Mouse (Mus musculus) forebrain, embryonic 10.5 days (tissue): ENCODE measurements at regions not wholly inside any gene's neighbourhood (a gene's known extent, or its start where the extent isn't known, plus 50 kb on each side); places are given as distances from the start of the nearest gene placed in this dataset.
A peak's percentile ranks its signal among the peaks of the same experiment; 100 is the strongest.

ENCODE experiments used
- DNase-seq: peaks from one replicate; pipeline ENCODE4 v3.0.0-alpha.2; 2017; ENCODE audit warnings: low spot score; ENCODE audit errors: extremely low spot score
- H3K27ac ChIP-seq: fragments of 300-500 bp; sonication (generic); 2 replicates; pipeline ENCODE4 v1.5.1; 2016; ENCODE audit warnings: mild to moderate bottlenecking
- H3K27me3 ChIP-seq: fragments of 300-500 bp; sonication (generic); 2 replicates; pipeline ENCODE4 v1.6.1; 2016; ENCODE audit warnings: mild to moderate bottlenecking; ENCODE audit not compliant: poor library complexity, severe bottlenecking
- H3K36me3 ChIP-seq: fragments of 300-500 bp; sonication (generic); replicated peaks from 2 replicates; pipeline ENCODE4 v1.6.1; 2016; ENCODE audit warnings: mild to moderate bottlenecking, moderate library complexity
- H3K4me1 ChIP-seq: fragments of 300-500 bp; sonication (generic); 2 replicates; pipeline ENCODE4 v1.6.1; 2016
- H3K4me3 ChIP-seq: fragments of 300-500 bp; sonication (generic); 2 replicates; pipeline ENCODE4 v1.5.1; 2016; ENCODE audit warnings: mild to moderate bottlenecking, moderate library complexity
- H3K9me3 ChIP-seq: fragments of 300-500 bp; sonication (generic); 2 replicates; pipeline ENCODE4 v1.6.1; 2016; ENCODE audit warnings: mild to moderate bottlenecking, moderate library complexity
- WGBS: fragments of 180-500 bp; shearing (Covaris S2); methylation state at CpG from one replicate; pipeline ENCODE4 v1.1.7; 2016; 5-methylcytosine and 5-hydroxymethylcytosine counted together

- Histone ChIP-seq H3K9me3 (no peaks in the 10 kb centered on the region), H3K36me3 (no peaks in the 10 kb centered on the region), H3K4me1 (peaks cover 14% of the 10 kb centered on the region), H3K27me3 (no peaks in the 10 kb centered on the region), H3K4me3 (no peak overlapping the region), H3K27ac (no peak overlapping the region)
- peak; percentile 4 for DNase-seq
- WGBS: 88% methylated on average over 12 of the region's 12 CpGs
Measured at GRCm38 (mm10) chr4:83166867-83167814, 115.0 kb upstream of the Frem1 start.

DNA sequence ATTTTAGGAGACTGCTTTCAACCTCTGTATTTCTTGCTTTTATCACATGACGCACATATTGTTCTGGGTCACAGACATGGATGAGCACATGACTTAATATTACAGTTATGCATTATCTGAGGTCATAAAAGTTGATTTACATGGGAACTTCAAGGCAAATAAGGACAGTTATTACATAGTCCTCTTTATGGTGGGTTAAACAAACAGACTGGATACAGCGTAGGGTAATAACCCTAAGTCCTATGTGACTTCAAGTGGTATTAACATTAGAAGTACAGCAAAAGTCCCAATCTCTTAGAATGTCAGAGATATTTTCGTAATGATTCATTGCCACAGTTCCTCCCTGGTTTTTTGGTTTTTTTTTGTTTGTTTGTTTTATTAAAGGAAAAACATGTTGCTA lies 94.6 kb upstream of the Frem1 start:
- no peak overlapping the region for H3K4me3 ChIP-seq
- DNase-seq: no peak
- H3K27me3 ChIP-seq: no peaks in the 10 kb centered on the region
- WGBS: 95% methylated on average over 3 of the region's 3 CpGs
- no peak overlapping the region for H3K27ac ChIP-seq
- peaks cover 13% of the 10 kb centered on the region for H3K4me1 ChIP-seq
- no peaks in the 10 kb centered on the region for H3K9me3 ChIP-seq
- H3K36me3 ChIP-seq: no peaks in the 10 kb centered on the region

GRCm38 (mm10) chr4:83145738-83146217 lies 93.6 kb upstream of the Frem1 start:
- WGBS: 12% methylated on average over 8 of the region's 8 CpGs
- Histone ChIP-seq H3K4me3 (no peak overlapping the region), H3K9me3 (no peaks in the 10 kb centered on the region), H3K27me3 (no peaks in the 10 kb centered on the region), H3K36me3 (no peaks in the 10 kb centered on the region), H3K27ac (peak overlapping the region; percentile 26; the same call in 1 of the 2 replicates), H3K4me1 (peaks cover 13% of the 10 kb centered on the region)
- DNase-seq: no peak

DNA sequence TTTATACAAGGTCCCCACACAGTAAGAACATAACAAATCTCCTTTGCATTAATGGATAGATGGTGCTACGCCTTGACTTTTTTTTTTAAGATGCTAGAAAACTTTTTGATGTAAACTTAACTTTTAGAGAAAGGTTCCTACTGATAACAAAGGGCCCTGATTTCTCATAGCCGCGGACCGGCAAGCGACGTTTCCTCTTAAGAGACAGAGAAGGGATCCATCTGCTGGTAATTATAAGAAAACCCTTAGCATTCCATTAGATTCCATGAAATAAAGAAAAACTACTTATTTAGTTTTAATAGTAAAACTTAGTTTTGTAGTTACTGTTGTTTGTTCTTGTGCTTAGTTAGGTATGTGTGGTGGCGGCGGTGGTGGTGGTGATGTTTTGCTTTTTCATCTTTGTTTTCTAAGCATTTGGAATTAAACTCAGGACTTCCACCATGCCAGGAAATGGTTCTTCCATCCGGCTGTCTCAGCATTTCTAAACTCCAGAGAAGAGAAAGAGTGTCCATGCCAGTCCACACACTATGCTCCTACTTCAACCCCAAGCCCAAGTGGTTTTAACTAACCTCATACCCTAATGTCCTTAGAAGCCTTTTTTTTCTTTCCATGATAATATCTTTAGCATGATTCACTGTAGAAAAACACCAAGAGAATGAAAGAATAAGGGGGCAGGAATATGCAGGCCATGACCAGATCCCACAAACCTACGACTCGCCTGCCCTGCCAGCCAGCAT lies 92.8 kb upstream of the Frem1 start:
- no peak for DNase-seq
- H3K4me1 ChIP-seq: peaks cover 13% of the 10 kb centered on the region
- 70% methylated on average over 11 of the region's 11 CpGs for WGBS

GRCm38 (mm10) chr4:83141736-83142135 lies 89.6 kb upstream of the Frem1 start:
- no peaks in the 10 kb centered on the region for H3K27me3 ChIP-seq

More for the DNA sequence above, 92.8 kb upstream of the Frem1 start:
- no peaks in the 10 kb centered on the region for H3K27me3 ChIP-seq
- H3K36me3 ChIP-seq: no peaks in the 10 kb centered on the region
- no peak overlapping the region for H3K27ac ChIP-seq
- H3K4me3 ChIP-seq: no peak overlapping the region
- H3K9me3 ChIP-seq: no peaks in the 10 kb centered on the region

GRCm38 (mm10) chr4:83122668-83123005 lies 70.5 kb upstream of the Frem1 start:
- no peaks in the 10 kb centered on the region for H3K4me1 ChIP-seq
- H3K36me3 ChIP-seq: no peaks in the 10 kb centered on the region
- no peak for DNase-seq
- H3K27ac ChIP-seq: no peak overlapping the region
- H3K27me3 ChIP-seq: no peaks in the 10 kb centered on the region
- no peaks in the 10 kb centered on the region for H3K9me3 ChIP-seq
- WGBS: 92% methylated on average over 8 of the region's 8 CpGs
- H3K4me3 ChIP-seq: no peak overlapping the region

More at GRCm38 (mm10) chr4:83141736-83142135, 89.6 kb upstream of the Frem1 start:
- H3K4me3 ChIP-seq: no peak overlapping the region
- 77% methylated on average over 5 of the region's 5 CpGs for WGBS
- no peaks in the 10 kb centered on the region for H3K36me3 ChIP-seq
- DNase-seq: no peak
- no peaks in the 10 kb centered on the region for H3K9me3 ChIP-seq
- H3K4me1 ChIP-seq: peaks cover 13% of the 10 kb centered on the region
- H3K27ac ChIP-seq: no peak overlapping the region

DNA sequence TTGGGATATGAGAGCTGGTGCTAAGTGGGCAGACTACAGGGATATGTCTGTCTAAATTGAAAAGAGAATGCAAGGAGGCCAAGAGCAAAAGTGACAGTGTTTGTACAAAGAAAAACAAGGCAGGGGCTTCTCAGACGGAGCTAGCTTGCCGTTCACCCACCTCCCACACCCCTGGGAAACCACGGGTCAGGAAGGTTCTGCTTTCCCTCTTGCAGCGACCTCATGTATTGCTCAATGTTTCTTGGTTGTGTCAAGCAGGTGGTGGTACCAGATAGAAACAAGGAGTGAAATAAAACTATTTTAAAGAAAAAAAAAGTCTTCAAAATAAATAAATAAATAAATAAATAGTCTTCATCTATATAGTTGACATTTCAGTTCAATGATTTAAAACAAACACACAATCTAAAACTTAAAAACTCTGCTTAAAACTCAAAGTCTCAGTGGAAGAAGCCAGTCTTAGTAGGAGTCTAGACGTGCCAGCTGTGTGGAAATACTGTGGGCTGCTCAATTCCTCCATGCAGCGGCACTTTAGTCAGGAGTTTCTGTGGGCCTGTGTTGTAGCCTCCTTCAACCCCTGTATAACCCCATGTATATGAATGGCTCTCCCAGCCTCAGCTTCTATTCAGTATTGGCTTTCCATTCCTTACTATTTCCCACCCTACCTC lies 70.0 kb upstream of the Frem1 start:
- Histone ChIP-seq H3K27ac (no peak overlapping the region), H3K9me3 (no peaks in the 10 kb centered on the region), H3K36me3 (no peaks in the 10 kb centered on the region), H3K27me3 (no peaks in the 10 kb centered on the region), H3K4me1 (no peaks in the 10 kb centered on the region), H3K4me3 (no peak overlapping the region)
- 89% methylated on average over 6 of the region's 6 CpGs for WGBS
- no peak for DNase-seq

DNA sequence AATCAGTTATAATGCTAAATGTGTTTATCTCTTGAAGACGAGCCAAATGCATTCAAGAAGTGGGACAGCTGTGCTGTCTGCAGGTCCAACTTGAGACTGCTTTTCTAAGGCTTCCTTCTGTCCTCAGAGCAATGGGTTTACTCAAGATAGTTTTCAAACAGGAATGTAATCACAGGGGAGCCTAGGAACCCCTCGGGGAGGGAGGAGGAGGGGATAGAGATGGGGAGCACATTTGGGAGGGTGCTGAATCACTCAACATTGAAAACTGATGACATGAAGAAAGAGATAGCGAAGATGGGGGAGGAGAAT lies 56.5 kb upstream of the Frem1 start:
- no peak overlapping the region for H3K4me3 ChIP-seq
- H3K27me3 ChIP-seq: no peaks in the 10 kb centered on the region
- no peaks in the 10 kb centered on the region for H3K36me3 ChIP-seq
- no peak for DNase-seq
- peaks cover 5% of the 10 kb centered on the region; the same call in 1 of the 2 replicates for H3K4me1 ChIP-seq
- no peaks in the 10 kb centered on the region for H3K9me3 ChIP-seq
- WGBS: 72% methylated on average over 3 of the region's 3 CpGs
- H3K27ac ChIP-seq: no peak overlapping the region

DNA sequence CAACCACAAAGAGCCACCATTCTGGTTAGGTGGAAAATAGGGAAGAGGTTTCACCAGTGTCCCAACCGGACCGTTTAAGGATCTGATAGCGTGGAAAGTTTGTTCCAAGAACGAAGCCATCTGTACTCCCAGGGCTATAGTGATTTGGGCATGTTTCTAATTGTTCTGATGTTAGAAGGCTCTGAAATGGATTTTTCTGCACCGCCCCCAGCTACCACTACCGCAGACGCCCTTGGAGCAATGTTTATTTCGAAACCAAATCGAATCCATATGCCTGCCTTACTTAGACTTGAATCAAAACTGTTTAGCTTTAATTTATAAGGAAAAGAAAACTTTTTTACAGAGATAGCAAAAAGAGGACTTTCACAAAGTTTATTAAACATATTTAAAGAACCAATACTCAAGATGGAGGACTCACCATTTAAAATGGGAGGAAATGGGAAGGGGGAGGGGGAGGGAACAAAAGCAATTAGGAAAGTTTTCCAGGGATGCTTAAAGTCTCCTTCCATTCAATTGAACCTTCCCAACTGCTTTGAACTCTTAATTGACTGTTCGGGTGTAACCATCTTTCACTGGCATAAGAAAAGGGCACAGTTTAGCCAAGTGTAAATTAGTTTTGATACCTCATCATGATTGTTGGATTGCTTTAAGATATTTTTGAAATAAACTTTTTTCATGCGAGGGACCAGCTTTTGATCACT lies 56.0 kb upstream of the Frem1 start:
- Histone ChIP-seq H3K36me3 (no peaks in the 10 kb centered on the region), H3K4me1 (peaks cover 5% of the 10 kb centered on the region; the same call in 1 of the 2 replicates), H3K9me3 (no peaks in the 10 kb centered on the region), H3K27ac (no peak overlapping the region), H3K27me3 (no peaks in the 10 kb centered on the region), H3K4me3 (no peak overlapping the region)
- 71% methylated on average over 11 of the region's 11 CpGs for WGBS
- no peak for DNase-seq

DNA sequence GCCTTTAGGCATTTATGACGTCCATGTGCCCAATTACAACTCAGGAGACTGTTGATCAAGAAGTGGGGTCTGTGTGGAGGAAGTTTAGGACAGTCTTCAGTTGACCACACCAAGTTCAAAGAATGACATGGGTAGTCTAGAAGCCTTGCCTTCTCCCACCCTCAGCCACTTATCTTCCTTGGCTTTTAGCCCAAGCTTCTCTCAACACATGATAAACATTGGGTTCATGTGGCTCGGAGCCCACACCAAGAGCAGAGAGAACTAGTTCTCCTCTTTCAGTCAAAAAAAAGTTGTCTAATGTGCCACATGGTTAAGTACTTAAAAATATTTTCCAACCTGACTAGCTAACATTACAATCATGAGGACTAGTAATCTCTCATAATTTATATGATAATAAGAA lies 55.0 kb upstream of the Frem1 start:
- 93% methylated on average over 2 of the region's 2 CpGs for WGBS
- no peak overlapping the region for H3K4me3 ChIP-seq
- DNase-seq: no peak
- no peaks in the 10 kb centered on the region for H3K9me3 ChIP-seq
- H3K27me3 ChIP-seq: no peaks in the 10 kb centered on the region
- no peak overlapping the region for H3K27ac ChIP-seq
- H3K4me1 ChIP-seq: peaks cover 5% of the 10 kb centered on the region; the same call in 1 of the 2 replicates
- no peaks in the 10 kb centered on the region for H3K36me3 ChIP-seq

GRCm38 (mm10) chr4:83104045-83104681 lies 52.0 kb upstream of the Frem1 start:
- no peak for DNase-seq
- Histone ChIP-seq H3K4me1 (peaks cover 5% of the 10 kb centered on the region; the same call in 1 of the 2 replicates), H3K36me3 (no peaks in the 10 kb centered on the region), H3K9me3 (no peaks in the 10 kb centered on the region), H3K27me3 (no peaks in the 10 kb centered on the region), H3K27ac (no peak overlapping the region), H3K4me3 (no peak overlapping the region)
- WGBS: 87% methylated on average over 5 of the region's 5 CpGs

DNA sequence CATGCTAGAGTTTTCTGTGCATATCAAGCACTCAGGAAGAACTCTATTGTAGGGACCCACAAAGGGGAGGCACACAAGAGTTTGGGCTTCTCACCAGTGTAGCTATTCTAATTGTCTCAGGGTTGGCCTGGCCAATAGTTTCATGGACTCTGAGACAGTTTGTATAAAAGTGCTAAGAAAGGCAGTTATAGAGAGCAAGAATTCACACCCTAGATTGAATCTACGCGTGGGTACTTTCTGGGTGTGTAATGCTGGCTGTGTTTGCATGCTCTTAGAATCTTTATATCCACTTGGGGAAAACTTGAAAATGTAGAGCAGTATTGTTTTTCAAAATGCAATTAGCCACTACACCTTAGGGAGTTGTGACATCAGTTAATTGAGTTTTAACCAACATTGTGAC lies 50.8 kb upstream of the Frem1 start:
- DNase-seq: no peak
- H3K27ac ChIP-seq: no peak overlapping the region
- 91% methylated on average over 2 of the region's 2 CpGs for WGBS
- H3K36me3 ChIP-seq: no peaks in the 10 kb centered on the region
- no peaks in the 10 kb centered on the region for H3K9me3 ChIP-seq
- no peaks in the 10 kb centered on the region for H3K27me3 ChIP-seq
- H3K4me3 ChIP-seq: no peak overlapping the region
- H3K4me1 ChIP-seq: peaks cover 7% of the 10 kb centered on the region
